Mouse (Mus musculus) small intestine, adult 2 months (tissue): ENCODE results near the gene Trcg1.

Source experiments
- CTCF ChIP-seq: fragments of 200-500 bp; IDR thresholded peaks from 2 replicates; pipeline ENCODE4 v1.5.1; 2012; ENCODE audit warnings: low read depth, mild to moderate bottlenecking, control low read depth, inconsistent platforms, low read length, moderate library complexity, mixed read lengths; ENCODE audit not compliant: insufficient replicate concordance, insufficient read length; ENCODE audit errors: extremely low read depth
- POLR2A ChIP-seq: fragments of 200-500 bp; IDR thresholded peaks from 2 replicates; pipeline ENCODE4 v1.6.1; 2012; ENCODE audit warnings: low read depth, mild to moderate bottlenecking, control low read depth, inconsistent platforms, low read length, moderate library complexity

- TF ChIP-seq CTCF, result no peak
- no peak for TF ChIP-seq POLR2A
Observed at GRCm38 (mm10) chr9:57295666-57296065, 59.3 kb downstream of the Trcg1 start.
